Mouse (Mus musculus): ENCODE measurements at regions not wholly inside any gene's neighbourhood (a gene's known extent, or its start where the extent isn't known, plus 50 kb on each side); places are given as distances from the start of the nearest gene placed in this dataset.

DNA sequence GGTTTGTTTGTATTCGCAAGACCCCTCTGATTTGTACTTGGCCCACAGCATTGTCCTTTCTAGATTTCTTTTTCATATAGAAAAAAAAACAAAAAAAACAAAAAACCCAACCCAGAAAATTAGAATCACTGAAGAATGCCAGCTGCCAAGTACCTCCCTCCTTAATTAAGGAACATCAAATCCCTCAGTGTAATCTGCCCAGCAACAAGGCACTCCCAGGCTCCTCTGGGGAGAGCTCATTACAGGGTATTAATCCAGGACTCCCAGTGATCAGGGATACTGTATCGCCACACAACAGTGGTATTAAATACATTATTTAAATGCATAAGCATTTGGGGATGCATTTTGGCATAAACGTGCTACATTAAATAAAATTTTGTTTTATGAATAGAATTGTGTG, 1023.1 kb downstream of the Adgrl2 start:
- TF ChIP-seq POLR2A (IDR thresholded peaks at IDR 0.05; ENCODE audit: borderline replicate concordance, extremely low read depth, low read depth, low read length) (no peak), CTCF (IDR thresholded peaks at IDR 0.05; ENCODE audit: insufficient read depth, low read length) (no peak)
